Mouse (Mus musculus): ENCODE results near the gene Pacsin1.

The Pacsin1 gene

DNA sequence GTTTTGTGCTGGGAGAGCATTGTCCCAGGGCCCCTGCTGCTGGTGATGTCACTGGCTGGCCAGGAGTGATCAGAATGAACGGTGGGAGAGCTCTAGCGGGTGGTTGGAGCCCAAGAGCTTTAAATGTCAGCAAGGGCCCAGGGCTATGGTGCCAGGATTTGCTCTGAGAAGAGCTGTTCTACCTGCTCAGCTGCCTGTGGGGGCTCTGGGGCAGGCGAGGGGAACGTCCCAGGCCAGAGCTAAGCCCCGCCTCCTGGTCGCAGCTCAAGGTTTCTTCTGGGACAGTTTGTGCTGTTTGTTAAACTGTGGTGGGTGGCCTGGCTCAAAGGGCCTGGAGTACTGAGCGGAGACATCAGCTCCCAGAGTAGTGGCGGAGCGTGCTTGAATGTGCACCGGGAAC lies 70.1 kb downstream of the Pacsin1 start:
- DNase-seq (ENCODE audit: low spot score): no peak

DNA sequence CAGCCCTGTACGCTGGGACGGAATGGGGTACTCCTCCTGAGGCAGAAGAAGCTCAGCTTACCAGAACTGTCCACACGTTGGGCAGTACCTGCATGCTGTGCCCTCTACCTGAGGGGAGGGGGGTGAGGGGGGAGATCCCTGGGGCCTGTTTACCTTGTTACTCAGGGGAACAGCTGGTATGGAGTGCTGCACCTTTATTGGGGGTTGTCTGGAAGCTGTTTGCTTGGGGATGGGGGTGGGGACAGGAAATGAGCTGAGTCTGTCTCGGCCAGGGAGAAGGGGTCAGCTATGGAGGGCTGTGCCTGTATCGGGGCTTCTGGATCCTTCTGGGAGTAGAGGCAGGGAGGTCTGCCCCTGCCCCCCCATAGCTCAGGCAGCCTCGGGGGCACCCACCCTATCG lies 71.2 kb downstream of the Pacsin1 start:
- no peak for DNase-seq (ENCODE audit: low spot score)

DNA sequence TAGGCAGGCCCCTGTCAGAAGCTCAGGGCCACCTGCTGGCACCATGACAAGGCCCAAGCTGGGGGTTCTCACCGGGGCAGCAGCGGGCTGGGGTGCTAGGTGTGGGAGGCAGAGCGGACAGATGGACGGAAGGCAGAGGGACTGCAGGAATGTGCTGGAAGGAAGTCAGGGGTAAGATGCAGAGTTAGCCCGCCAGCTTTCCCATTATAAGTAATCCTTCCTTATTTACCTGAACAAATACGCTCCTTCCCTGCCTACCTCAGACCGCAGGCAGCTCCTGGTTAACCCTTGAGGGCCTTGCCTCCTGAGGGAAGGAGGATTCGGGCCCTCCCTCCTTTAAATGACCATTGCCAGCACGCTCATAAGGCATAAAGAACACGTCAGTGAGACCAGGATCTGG lies 73.5 kb downstream of the Pacsin1 start, which contains the start of gene Spdef:
Spdef (minus strand) TSS at position 186 of the 400 bp plus-strand sequence.
- no peak for DNase-seq (ENCODE audit: low spot score)

DNA sequence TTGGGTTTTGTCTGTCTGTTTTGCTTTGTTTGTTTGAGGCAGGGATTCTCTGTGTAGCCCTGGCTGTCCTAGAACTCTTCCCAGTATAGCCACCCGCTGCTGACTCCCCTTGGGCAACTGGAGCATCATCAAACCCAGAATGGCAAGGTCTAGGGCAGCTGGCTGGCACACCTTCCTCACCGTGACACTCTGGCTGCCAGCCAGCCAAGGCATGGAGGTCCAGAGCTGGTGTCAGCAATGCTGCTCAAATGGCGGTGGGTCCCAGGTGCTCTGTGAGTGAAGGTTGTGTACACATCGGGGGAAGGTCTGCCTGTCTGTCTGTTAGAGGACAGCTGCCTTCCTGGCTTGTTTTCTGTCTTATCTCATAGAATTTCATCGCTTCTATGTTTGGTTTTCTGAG lies 76.8 kb downstream of the Pacsin1 start:
- no peak for DNase-seq (ENCODE audit: low spot score)

DNA sequence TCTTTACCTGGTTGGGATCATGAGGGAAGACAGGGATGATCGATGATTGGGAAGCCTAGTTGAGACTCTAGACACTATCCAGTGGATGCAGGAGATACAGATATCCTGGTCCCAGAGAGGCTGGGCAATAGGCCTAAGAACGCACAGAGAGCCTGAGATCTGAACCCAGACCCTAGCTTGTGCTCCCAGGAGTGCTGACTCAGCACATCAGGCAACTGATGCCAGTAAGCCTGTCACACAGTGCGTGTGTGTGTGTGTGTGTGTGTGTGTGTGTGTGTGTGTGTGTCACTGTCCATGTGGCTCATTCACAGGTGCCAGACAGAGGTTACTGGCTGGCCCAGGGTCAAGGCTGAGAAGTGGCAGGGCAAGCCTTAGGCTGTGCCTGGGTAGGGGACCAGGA lies 77.4 kb downstream of the Pacsin1 start:
- no peak for DNase-seq (ENCODE audit: low spot score)

DNA sequence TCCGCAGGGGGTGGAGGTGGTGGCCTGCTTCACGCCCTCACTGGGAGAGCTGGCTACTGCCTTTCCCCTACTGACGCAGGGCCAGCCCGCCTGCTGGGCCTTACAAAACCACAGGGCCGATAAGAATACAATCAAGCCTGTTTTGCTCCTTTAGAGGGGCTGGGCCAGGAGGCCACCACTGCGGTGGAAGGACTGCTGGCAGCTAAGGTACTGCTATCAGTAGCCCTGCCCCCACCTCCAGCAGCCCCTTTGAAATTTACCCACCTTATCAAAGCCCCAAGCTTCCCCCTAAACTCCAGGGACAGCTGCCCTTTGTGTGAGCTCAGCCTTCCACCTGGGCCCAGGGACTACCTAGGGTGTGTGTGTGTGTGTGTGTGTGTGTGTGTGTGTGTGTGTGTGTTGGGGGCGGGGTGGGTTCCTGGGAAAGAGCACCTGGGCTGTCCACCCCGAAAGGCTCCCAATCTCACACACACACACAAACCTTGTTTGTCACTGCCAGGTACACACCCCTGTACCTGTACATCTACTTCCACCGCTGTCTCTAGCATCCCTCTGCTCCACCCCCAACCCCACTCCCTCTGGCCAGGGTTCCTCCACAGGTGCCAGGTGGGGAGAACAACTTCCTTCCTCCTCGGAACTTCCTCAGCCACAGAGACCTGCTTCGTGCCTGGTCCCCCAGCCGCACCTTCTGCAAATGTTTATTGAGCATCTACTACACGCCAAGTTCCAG lies 79.2 kb downstream of the Pacsin1 start:
- DNase-seq (ENCODE audit: low spot score): no peak

DNA sequence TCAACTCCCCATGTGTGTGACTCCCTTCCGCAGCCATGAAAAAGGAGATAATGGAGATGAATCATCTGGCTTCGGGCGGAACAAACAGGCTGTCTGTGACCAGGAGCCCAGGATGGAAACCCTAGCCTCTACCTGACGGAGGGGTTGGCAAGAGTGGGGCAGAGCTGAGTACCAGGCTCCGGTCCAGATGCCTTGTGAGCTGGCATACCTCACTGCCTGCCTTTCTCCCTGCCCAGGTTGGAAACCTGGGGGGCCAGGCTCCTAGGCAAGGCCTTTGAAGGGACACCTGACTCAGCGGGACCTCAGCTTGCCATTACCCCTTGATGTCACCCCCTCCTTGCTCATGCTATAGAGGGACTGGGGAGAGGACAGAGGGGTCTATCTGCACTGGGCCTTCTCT lies 85.7 kb downstream of the Pacsin1 start:
- DNase-seq (ENCODE audit: low spot score): no peak

DNA sequence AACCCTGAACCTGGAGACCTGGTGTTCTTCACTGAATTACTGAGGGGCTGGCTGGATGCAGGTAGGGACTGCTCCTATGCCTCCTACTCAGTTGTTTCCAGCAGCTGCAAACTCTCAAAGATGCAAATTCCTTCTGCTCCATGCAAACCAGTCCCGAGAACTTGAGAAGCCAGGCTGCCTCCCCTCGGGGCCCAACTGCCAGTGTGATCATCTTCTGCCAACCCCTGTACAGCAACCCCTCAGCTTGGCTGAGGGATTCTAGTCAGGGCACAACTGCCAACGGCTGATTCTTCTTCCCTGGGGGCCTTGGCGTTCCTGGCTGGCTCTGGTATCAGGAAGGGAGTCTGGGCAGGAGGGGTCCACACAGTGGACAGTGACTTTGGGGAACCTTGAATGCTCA lies 91.1 kb downstream of the Pacsin1 start:
- DNase-seq (ENCODE audit: low spot score): no peak

DNA sequence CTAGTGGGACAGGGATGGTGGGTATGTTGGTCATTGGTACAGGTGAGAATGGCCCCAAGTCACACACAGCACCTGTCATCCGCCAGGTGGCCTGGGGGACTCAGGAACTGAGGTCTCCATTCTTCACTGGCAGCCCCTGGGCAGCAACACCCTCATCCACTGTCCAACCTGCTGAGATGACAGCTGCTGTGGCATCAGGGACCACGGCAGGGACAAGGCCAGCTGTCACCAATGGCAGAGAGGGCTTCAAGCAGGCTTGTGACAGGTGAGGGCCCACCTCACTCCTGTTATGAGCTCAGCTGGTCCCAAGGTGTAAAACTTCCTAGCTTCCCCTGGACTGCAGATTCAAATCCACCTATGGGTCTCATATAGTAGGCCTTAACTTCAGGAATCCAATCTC lies 92.8 kb downstream of the Pacsin1 start:
- DNase-seq (ENCODE audit: low spot score): no peak

DNA sequence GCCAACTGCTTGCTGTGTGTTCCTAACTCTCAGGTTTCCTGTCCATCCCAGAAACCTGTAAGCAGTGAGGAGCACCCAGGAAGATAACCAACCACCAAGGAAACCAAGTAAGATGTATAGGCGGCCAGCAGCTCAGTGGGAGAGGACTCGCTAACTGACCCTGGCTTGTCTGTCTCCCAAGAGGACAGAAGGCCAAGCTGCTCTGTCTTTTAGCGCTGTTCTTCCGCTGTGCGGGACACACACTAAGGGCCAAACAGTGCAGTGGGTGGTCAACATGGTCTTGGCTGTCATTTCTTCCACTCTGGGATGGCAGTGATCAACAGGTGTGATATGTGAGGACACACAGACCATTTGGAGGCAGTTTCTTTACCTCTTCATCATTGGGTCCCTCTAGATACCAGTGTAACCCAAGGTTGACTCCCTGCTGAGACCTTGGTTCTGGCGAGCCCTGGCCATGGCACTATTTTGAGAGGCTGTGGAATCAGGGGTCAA lies 95.2 kb downstream of the Pacsin1 start:
- no peak for DNase-seq (ENCODE audit: low spot score)

DNA sequence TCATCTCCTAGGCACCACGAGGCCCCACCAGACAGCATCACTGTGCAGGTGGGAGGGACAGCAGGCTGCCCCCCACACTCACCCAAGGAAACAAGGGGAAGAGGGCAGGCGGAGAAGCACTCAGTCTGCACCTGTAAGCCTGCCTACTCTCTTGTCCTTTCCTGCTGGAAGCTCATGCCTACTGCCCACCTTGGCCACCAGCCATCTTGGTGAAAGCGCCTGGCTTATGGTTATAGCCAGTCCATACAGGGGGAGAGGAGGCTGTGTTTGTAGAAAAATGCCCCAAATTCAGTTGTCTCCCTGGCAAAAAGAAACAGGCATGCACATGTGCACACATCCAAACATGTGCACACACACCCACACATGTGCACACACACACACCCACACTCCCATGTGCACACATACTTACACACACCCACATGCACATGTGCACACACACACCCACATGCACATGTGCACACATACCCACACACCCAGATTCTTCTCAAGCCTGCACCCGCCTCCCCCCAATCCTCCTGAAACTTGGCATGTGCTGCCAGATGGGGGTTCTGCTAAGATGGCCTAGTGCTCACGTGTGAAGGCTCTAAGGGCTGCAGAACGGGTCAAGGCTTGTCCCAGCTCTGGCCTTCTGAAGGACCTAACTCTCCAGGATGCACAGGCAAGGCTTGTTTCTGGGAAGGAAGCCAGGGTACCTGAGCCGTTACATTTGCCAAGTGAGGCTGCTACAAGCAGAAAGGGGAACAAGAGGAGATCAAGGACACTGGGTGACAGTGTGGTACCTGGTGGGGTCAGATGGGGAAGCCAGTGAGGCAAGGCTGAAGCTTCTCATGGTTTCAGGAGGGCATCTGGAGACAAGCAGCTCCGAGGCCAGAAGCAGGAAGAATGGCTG lies 96.2 kb downstream of the Pacsin1 start:
- DNase-seq (ENCODE audit: low spot score): no peak

DNA sequence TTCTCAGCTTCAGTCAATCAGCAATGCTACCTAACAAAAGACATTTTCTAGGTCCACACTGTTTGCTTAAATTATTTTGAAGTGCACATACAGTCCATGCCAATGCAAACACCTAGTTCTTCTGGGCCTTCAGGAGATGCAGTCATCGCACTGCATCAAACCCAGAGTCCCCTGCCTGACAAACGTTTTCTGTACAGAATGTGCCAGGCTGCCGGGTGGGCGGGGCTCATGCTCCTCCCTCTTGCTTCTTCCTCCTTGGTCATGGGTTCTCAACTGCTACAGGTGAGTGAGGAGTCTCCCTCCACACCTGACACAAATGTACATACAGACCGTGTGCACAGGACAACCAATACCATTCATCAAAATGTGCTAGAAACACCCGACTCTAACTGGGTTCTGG lies 104.9 kb downstream of the Pacsin1 start:
- DNase-seq (ENCODE audit: low spot score): no peak
